Mouse (Mus musculus): Measurements from ENCODE around the gene H2-Oa. TPM values are rescaled to one million over a fixed set of nuclear protein-coding genes. Genes with fewer than 3 reads are reported as not detected.

Gene H2-Oa
- polyA plus RNA-seq, 1 experiment from 2014 or later: 0.22 TPM

- WGBS: 77% methylated on average over 7 of the region's 7 CpGs
- Histone ChIP-seq H3K9ac (ENCODE audit: low read length) (no peak overlapping the region), H3K4me1 (ENCODE audit: control insufficient read depth, insufficient read depth, low read length) (no peaks in the 10 kb centered on the region), H3K27me3 (replicated peaks; ENCODE audit: control insufficient read depth, insufficient read depth, low read length) (no peaks in the 10 kb centered on the region), H3K9me3 (replicated peaks; ENCODE audit: control insufficient read depth, low read length) (no peaks in the 10 kb centered on the region), H3K36me3 (ENCODE audit: control insufficient read depth, insufficient read depth, low read length) (peaks cover 34% of the 10 kb centered on the region), H3K4me2 (ENCODE audit: low read length) (no peak overlapping the region), H3K4me3 (ENCODE audit: low read depth, low read length) (no peak overlapping the region), H3K27ac (ENCODE audit: low read depth, low read length) (no peak overlapping the region)
- DNase-seq (ENCODE audit: low spot score) (no peak), ATAC-seq (peak; percentile 70; the same call in 1 of the 2 replicates)
Measured at GRCm38 (mm10) chr17:34107109-34107867, 15.1 kb downstream of the H2-Oa start.

GRCm38 (mm10) chr17:34108460-34108859 is 16.3 kb downstream of the H2-Oa start:
- WGBS: 78% methylated on average over 5 of the region's 6 CpGs
- Histone ChIP-seq H3K4me1 (ENCODE audit: control insufficient read depth, insufficient read depth, low read length) (no peaks in the 10 kb centered on the region), H3K27ac (ENCODE audit: low read depth, low read length) (no peak overlapping the region), H3K9me3 (replicated peaks; ENCODE audit: control insufficient read depth, low read length) (no peaks in the 10 kb centered on the region), H3K4me2 (ENCODE audit: low read length) (no peak overlapping the region), H3K4me3 (ENCODE audit: low read depth, low read length) (no peak overlapping the region), H3K9ac (ENCODE audit: low read length) (no peak overlapping the region), H3K27me3 (replicated peaks; ENCODE audit: control insufficient read depth, insufficient read depth, low read length) (no peaks in the 10 kb centered on the region), H3K36me3 (ENCODE audit: control insufficient read depth, insufficient read depth, low read length) (peaks cover 45% of the 10 kb centered on the region)
- ATAC-seq (no peak), DNase-seq (ENCODE audit: low spot score) (no peak)

GRCm38 (mm10) chr17:34109038-34109805 is 17.1 kb downstream of the H2-Oa start:
- Histone ChIP-seq H3K36me3 (ENCODE audit: control insufficient read depth, insufficient read depth, low read length) (peaks cover 53% of the 10 kb centered on the region), H3K27me3 (replicated peaks; ENCODE audit: control insufficient read depth, insufficient read depth, low read length) (no peaks in the 10 kb centered on the region), H3K4me1 (ENCODE audit: control insufficient read depth, insufficient read depth, low read length) (no peaks in the 10 kb centered on the region), H3K4me2 (ENCODE audit: low read length) (no peak overlapping the region), H3K27ac (ENCODE audit: low read depth, low read length) (no peak overlapping the region), H3K4me3 (ENCODE audit: low read depth, low read length) (no peak overlapping the region), H3K9ac (ENCODE audit: low read length) (no peak overlapping the region), H3K9me3 (replicated peaks; ENCODE audit: control insufficient read depth, low read length) (no peaks in the 10 kb centered on the region)
- 75% methylated on average over 14 of the region's 14 CpGs for WGBS
- ATAC-seq: 0 out of 2 replicates have a peak, but pooled peaks have one; percentile 7
- DNase-seq (ENCODE audit: low spot score): peak; percentile 47

- Histone ChIP-seq H3K36me3 (ENCODE audit: control insufficient read depth, insufficient read depth, low read length) (peaks cover 59% of the 10 kb centered on the region), H3K9ac (ENCODE audit: low read length) (no peak overlapping the region), H3K4me2 (ENCODE audit: low read length) (no peak overlapping the region), H3K27ac (ENCODE audit: low read depth, low read length) (peak overlapping the region; percentile 44; the same call in 1 of the 2 replicates), H3K4me3 (ENCODE audit: low read depth, low read length) (no peak overlapping the region), H3K4me1 (ENCODE audit: control insufficient read depth, insufficient read depth, low read length) (no peaks in the 10 kb centered on the region), H3K27me3 (replicated peaks; ENCODE audit: control insufficient read depth, insufficient read depth, low read length) (no peaks in the 10 kb centered on the region), H3K9me3 (replicated peaks; ENCODE audit: control insufficient read depth, low read length) (no peaks in the 10 kb centered on the region)
- WGBS: 43% methylated on average over 3 of the region's 3 CpGs
- peak; percentile 46 for DNase-seq (ENCODE audit: low spot score)
- ATAC-seq: no peak
Measured at GRCm38 (mm10) chr17:34109806-34110195, 17.7 kb downstream of the H2-Oa start.

DNA sequence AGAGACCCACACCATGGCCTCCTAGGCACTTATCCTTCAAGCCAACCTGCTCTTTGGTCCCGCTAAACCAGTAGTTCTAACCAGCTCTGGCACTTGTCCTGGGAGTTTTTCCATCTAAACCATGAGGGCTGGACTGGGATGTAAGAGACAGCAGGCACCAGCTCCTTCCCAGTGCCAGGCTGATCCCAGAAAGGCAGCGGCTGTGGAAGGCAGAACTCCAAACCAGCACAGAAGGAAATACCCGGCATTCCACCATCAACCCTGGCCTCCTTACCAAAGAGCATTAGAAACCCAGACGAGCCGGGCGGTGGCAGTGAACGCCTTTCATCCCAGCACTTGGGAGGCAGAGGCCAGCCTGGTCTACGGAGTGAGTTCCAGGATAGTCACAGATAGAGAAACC is 18.2 kb downstream of the H2-Oa start:
- 55% methylated on average over 8 of the region's 8 CpGs for WGBS

GRCm38 (mm10) chr17:34114114-34114513 is 22.0 kb downstream of the H2-Oa start:
- no peaks in the 10 kb centered on the region for H3K9me3 ChIP-seq (replicated peaks; ENCODE audit: control insufficient read depth, low read length)
- no peak overlapping the region for H3K4me3 ChIP-seq (ENCODE audit: low read depth, low read length)
- DNase-seq (ENCODE audit: low spot score): no peak
- no peak overlapping the region for H3K9ac ChIP-seq (ENCODE audit: low read length)
- H3K4me1 ChIP-seq (ENCODE audit: control insufficient read depth, insufficient read depth, low read length): peaks cover 10% of the 10 kb centered on the region
- peaks cover 91% of the 10 kb centered on the region for H3K36me3 ChIP-seq (ENCODE audit: control insufficient read depth, insufficient read depth, low read length)
- H3K27me3 ChIP-seq (replicated peaks; ENCODE audit: control insufficient read depth, insufficient read depth, low read length): no peaks in the 10 kb centered on the region
- no peak overlapping the region for H3K27ac ChIP-seq (ENCODE audit: low read depth, low read length)
- 93% methylated on average over 7 of the region's 7 CpGs for WGBS
- no peak overlapping the region for H3K4me2 ChIP-seq (ENCODE audit: low read length)
- ATAC-seq: no peak

More for the DNA sequence above, 18.2 kb downstream of the H2-Oa start:
- no peak for DNase-seq (ENCODE audit: low spot score)
- Histone ChIP-seq H3K36me3 (ENCODE audit: control insufficient read depth, insufficient read depth, low read length) (peaks cover 64% of the 10 kb centered on the region), H3K9ac (ENCODE audit: low read length) (0 out of 2 replicates have a peak overlapping the region, but pooled peaks have one; percentile 1), H3K9me3 (replicated peaks; ENCODE audit: control insufficient read depth, low read length) (no peaks in the 10 kb centered on the region), H3K4me3 (ENCODE audit: low read depth, low read length) (no peak overlapping the region), H3K4me1 (ENCODE audit: control insufficient read depth, insufficient read depth, low read length) (no peaks in the 10 kb centered on the region), H3K27me3 (replicated peaks; ENCODE audit: control insufficient read depth, insufficient read depth, low read length) (no peaks in the 10 kb centered on the region), H3K4me2 (ENCODE audit: low read length) (no peak overlapping the region), H3K27ac (ENCODE audit: low read depth, low read length) (peak overlapping the region; percentile 44; the same call in 1 of the 2 replicates)
- no peak for ATAC-seq

DNA sequence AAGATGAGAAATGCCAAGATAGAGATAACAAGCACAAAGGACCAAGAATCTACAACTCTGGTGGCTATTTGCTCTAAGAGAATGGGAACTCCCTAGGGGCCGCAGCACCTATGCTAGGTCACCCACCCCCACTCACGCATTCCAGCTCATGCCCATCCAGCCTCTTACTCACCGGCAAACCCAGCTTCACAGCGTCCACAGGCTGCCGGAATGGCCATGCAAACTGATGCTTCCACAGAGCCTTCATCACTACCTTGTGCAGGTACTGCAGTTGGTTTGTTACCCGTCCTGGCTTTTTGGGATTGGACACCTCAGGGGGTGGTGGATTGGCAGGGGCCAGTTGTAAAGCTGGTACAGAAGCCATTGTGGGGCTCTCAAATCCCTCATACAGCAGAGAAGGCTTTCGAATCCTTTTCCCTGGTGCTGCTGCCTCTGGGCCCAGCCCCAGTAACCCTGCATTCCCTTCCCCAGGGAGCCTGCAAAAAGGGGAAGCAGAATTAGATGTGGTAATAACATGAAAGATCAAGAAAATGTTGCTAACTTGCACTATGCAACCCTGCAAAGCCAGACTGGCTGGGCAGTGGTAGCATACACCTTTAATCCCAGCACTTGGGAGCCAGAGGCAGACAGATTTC is 24.7 kb downstream of the H2-Oa start:
- peaks cover 68% of the 10 kb centered on the region for H3K36me3 ChIP-seq (ENCODE audit: control insufficient read depth, insufficient read depth, low read length)
- peak overlapping the region; percentile 98 for H3K4me2 ChIP-seq (ENCODE audit: low read length)
- peaks cover 10% of the 10 kb centered on the region for H3K4me1 ChIP-seq (ENCODE audit: control insufficient read depth, insufficient read depth, low read length)
- H3K27me3 ChIP-seq (replicated peaks; ENCODE audit: control insufficient read depth, insufficient read depth, low read length): no peaks in the 10 kb centered on the region
- 21% methylated on average over 7 of the region's 7 CpGs for WGBS
- H3K27ac ChIP-seq (ENCODE audit: low read depth, low read length): no peak overlapping the region
- H3K9me3 ChIP-seq (replicated peaks; ENCODE audit: control insufficient read depth, low read length): no peaks in the 10 kb centered on the region
- ATAC-seq (no peak), DNase-seq (ENCODE audit: low spot score) (no peak)
- peak overlapping the region; percentile 95 for H3K9ac ChIP-seq (ENCODE audit: low read length)
- peak overlapping the region; percentile 99 for H3K4me3 ChIP-seq (ENCODE audit: low read depth, low read length)

DNA sequence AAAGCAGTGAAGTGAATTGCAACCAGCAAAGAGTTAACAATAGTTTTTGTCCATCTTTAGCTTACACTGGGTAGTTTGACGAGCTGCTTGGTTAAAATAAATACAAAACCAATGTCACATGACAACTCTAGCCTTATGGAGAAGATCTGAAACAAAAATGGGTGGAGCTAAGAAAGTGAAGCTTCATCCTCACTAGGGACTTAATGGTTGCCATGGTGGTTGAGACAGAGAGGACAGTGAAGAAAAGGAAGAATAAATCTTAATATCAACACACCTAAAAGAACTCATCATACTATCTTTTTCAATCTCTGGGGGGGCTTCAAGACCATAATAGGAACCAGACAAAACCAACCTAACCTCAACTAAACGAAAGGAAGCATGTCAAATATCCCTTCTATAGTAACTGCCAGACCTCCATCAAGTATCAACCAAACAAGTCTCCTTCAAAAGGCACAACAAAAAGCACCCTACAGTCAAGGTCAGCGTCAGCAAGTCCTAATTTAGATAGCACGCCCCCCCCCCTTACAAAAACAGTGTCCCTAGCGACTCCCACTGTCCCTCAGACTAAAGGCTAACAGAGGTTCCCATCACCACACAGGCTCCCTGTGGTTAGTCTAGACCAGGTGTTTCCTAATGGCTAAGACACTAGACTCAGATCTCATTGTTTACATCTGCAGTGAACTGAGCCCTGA is 25.4 kb downstream of the H2-Oa start:
- H3K27ac ChIP-seq (ENCODE audit: low read depth, low read length): 0 out of 2 replicates have a peak overlapping the region, but pooled peaks have one; percentile 100
- H3K4me1 ChIP-seq (ENCODE audit: control insufficient read depth, insufficient read depth, low read length): peaks cover 10% of the 10 kb centered on the region
- no peaks in the 10 kb centered on the region for H3K9me3 ChIP-seq (replicated peaks; ENCODE audit: control insufficient read depth, low read length)
- peaks cover 61% of the 10 kb centered on the region for H3K36me3 ChIP-seq (ENCODE audit: control insufficient read depth, insufficient read depth, low read length)
- H3K4me3 ChIP-seq (ENCODE audit: low read depth, low read length): peak overlapping the region; percentile 99
- WGBS: 0% methylated on average over 5 of the region's 5 CpGs
- DNase-seq (ENCODE audit: low spot score) (peak; percentile 51), ATAC-seq (no peak)
- peak overlapping the region; percentile 95 for H3K9ac ChIP-seq (ENCODE audit: low read length)
- H3K4me2 ChIP-seq (ENCODE audit: low read length): peak overlapping the region; percentile 98
- no peaks in the 10 kb centered on the region for H3K27me3 ChIP-seq (replicated peaks; ENCODE audit: control insufficient read depth, insufficient read depth, low read length)

Measured in forebrain, embryonic 14.5 days (tissue).